Mouse (Mus musculus): ENCODE data around the gene Aoc1. TPM values are rescaled to one million over a fixed set of nuclear protein-coding genes. Genes with fewer than 3 reads are reported as not detected.

Aoc1 gene
- not detected for total RNA-seq (2022)

DNA sequence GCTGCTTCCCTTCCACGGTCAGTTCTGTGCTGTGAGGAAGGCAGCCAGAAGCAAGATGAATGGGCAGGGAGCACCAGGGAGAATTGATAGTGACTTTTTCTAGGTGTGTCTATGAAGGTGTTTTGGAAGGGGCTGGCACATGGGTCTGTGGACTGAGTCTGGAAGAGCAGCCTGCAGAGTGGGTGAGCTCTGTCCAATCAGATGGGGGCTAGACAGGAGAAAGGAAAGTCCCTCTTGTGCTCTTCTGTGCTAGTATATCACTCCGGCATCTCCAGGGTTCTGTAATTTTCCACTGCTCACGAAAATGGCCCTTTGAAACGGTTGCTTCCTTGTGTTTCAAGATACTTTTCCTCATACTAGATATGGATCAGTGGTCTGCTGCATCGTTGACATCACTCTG, at the start of gene Aoc1:
Gene Aoc1, plus strand, starts transcription at position 301 of the 400 bp plus-strand sequence.
- DNase-seq (ENCODE audit: low spot score): no peak

DNA sequence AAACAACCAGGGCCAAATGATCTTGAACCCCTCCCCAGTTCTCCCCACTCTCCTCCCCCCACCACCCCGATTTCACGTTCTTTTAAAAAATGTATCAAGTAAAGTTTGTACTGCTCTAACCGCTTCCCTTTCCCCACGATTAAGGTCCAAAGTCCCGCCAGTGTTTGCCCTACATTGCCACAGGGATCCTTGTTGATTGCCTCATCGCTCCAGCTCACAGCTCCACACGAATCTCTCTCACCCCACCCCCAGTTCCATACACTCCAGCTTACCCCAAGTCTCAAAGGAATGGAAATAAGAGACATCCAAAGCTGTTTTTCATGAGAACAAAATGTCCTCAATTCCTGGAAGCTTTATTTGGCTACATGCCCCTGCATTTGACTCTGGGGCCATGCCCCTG, 47.7 kb upstream of the Aoc1 start:
- no peak for DNase-seq (ENCODE audit: low spot score)

DNA sequence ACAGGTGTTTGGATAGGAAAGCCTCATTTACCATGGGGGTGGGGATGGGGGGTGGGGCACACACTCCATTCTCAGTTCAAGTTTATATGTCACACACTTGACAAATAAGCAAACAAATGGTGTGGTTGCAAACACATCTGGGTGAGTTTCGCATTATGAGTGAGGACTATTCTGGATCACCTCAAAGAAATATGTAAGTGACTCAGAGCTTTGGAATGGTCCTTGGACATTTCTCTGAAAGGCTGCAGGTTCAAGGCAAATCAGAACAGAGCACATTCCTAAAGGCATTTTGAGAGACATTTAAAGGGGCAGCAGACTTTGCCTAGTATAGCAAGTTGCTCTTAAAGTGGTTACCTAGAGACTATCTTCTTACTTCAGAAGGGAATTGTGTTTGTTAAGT, 43.7 kb upstream of the Aoc1 start:
- DNase-seq (ENCODE audit: low spot score): no peak

DNA sequence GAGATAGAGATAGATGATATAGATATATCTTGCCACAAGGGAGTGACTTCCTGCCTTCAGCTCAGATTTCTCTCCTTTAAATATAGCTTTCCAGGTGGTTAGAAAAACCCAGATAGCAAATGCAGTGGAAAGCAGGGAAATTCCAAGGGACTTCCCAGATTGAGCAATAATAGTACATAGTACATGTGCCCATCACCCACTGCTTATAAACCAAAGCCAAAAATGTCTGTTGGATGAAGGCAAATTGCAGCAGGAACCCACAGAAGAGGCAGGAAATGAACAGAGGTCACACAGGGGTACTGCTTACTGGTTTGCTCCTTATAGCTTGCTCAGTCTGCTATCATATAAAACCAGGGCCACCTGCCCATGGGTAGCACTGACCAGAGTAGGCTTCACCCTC, 43.0 kb upstream of the Aoc1 start:
- DNase-seq (ENCODE audit: low spot score): no peak

DNA sequence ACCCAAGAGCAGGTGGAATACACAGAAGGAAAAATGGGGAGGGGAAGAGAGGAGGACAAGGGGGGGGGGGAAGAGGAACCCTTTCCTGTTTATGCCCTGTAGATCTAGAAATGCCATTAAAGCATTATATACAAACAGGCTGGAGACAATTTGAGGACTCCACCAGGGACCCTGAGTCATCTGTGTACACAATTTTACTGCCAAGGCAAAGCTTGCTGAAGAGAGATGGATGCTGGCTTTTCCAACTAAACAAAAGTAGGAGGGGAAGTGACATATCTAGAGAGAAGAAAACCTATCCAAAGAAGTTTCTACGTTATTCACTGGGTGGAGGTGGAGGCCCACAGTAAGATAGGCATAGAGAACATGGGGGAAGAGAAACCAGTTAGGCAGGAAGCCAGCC, 42.5 kb upstream of the Aoc1 start:
- DNase-seq (ENCODE audit: low spot score): no peak

DNA sequence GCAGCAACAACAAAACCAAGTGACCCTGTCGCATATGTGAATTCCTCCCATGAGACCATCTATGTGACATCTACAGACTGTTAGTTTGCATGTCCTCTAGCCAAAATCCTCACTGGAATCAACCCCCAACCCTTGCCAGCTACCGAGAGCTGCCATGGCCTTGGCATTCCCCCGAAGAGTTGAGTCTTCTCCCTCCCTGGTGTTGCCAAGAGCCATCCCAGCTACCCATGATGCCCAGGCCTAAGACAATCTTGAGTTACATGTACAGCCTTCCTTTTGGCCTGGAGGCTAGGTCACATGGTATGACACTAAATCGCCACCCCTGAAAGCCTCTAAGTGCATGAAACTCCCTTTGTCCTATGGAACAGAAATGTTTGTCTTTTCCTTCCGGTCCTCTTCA, 41.6 kb upstream of the Aoc1 start:
- DNase-seq (ENCODE audit: low spot score): no peak

DNA sequence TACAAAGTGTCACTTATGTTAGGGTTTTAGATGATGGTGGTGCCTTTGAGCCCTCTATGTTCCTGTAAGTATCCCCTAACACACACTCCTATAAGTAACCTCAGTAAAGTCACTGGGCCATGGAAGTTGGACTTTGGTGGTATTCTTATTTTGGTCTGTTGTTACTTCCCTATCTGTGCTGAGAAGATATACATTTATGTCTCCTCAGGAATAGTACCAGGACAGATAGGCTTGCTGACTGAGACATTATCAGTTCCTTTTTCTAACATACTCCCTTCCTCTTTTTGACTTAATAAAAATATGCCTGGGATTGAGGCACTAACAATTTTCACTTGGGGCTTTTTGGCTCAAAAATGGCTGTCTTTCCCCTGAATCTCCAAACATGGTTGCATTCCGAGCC, 40.3 kb upstream of the Aoc1 start:
- no peak for DNase-seq (ENCODE audit: low spot score)

DNA sequence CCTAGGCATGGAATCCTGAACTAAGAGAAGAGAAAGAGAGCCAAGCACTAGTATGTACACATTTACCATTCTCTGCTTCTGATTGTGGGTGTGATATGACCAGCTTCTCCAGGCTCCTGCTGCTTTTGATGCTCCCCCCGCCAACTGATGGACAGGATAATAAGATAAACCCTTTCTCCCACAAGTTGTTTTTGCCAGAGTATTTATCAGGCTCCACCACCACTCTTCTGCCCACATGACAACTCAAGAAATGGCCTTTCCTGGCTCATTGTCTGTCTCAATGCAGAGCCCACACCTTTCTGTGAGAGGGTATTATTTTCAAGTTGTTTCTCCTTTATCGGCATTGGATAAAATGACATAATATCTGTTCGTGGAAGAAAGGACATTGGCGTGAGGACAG, 39.2 kb upstream of the Aoc1 start:
- DNase-seq (ENCODE audit: low spot score): no peak

DNA sequence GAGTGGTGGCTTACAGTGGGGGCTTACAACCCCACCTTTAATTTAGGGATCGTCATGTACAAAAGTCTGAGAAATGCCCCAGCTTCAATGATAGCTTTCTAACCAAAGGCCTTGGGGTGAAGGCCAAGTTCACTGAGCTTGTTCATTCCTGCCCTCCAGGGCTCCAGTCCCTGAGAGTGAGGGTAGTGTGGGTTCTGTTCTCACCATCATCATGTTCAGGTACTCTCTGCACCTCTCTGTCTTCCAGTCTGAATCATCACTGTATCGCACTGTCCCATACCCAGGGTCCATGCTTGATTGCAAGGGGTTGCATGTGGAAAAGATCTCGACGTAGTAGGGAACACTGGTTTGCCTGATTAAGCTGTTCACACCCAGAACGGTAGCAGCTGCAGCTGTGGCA, 37.5 kb upstream of the Aoc1 start:
- DNase-seq (ENCODE audit: low spot score): no peak

DNA sequence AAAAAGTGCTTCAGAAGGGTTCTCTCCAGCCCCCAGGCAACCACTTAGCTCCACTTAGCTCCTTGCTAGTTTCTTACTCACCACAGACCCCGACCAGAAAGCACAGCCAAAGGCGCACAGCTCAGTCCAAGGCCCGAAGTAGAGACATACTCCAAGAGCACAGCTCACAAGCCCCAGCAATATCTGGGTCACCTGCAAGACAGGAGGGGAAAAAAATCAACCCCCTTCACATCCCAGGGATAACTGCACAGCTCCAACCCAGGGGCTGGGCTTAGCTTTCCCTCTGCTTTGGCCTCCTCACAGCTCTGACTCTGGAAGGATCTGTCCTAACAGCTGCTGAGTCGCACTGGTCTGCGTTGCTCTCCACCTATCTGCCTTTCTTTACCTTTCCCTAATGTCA, 36.5 kb upstream of the Aoc1 start:
- no peak for DNase-seq (ENCODE audit: low spot score)

DNA sequence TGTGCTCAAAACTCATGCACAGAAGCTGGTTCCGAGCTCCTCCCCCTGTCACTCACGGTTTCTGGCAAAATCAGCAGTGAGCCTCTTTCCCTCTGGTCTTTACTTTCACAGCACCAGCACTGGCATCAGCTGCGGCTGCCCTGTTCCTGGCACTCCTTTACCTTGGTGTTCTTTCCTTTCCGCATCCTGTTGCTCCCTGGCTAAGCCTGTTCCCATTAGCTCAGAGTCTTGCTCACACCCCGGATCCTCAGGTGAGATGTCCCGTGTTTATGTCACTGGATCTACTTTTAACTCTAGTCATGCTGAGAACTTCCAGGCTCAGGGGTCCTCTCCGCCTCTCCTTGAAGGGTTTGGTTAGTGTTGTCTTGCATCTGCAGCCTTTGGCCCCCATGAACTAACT, 35.2 kb upstream of the Aoc1 start:
- no peak for DNase-seq (ENCODE audit: low spot score)

DNA sequence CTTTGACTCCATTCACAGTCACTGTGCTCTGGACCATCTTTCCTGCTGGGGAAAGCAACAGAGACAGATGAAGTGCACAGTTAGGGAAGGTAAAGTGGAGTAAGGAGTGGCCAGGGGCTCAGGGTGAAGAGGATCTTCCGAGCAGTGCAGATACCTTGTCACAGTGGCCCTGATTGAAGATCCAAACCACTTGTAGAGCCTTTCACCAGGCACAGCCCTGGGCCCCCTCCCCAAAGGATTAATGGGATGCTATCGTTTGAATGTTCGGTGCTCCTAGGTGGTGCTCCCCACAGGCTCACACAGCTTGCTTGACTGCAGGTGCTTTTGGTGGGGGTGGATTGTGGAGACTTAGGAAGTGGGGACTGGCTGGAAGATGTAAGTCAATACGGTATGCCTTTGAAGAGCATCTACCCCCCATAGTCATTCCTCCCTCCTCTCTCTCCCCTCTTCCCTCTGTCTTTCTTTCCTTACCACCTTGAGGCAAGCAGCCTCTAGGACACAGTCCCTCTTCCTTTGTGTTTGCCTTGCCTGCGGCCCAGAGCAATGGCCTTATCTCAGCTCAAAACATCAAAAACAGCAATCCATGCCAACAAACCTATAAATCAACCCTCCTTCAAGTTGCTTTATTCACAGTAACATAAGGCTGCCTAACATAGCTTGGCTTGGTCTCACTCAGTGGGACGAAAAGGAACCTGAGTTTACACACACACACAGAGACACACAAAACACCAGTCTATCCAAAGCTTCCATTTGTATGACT, 34.2 kb upstream of the Aoc1 start:
- DNase-seq (ENCODE audit: low spot score): no peak

DNA sequence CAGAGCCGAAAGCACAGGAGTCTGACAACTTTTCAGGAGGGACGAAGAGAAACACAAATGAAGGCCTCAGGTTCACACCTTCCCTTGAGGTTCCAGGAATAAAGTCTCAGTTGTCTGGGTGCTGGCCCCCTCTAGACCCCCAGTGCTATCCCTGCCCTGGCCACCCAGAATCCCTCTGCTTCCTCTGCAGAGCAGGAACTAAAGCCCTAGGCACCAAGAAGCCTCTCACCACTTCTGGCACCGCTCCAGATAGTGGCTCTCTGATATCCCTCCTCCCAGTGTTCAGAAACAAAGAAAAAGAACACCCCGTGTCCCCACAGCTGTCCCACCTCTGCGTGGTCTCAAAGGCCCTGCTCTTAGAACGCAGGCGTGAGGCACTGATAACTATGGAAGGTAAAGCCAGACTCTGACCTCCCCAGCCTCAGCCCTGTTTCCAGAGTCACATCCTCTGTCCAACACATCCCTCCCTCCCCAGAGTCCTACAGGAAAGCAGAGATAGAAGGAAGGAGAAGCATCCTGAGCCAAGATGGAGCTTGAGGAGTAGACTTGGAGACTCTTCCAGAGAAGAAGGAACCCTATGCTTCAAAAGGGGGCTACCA, 32.2 kb upstream of the Aoc1 start, which contains the start of gene Tmem176a:
Gene Tmem176a, plus strand, starts transcription at position 549 of the 599 bp plus-strand sequence.
- peak; percentile 26 for DNase-seq (ENCODE audit: low spot score)

DNA sequence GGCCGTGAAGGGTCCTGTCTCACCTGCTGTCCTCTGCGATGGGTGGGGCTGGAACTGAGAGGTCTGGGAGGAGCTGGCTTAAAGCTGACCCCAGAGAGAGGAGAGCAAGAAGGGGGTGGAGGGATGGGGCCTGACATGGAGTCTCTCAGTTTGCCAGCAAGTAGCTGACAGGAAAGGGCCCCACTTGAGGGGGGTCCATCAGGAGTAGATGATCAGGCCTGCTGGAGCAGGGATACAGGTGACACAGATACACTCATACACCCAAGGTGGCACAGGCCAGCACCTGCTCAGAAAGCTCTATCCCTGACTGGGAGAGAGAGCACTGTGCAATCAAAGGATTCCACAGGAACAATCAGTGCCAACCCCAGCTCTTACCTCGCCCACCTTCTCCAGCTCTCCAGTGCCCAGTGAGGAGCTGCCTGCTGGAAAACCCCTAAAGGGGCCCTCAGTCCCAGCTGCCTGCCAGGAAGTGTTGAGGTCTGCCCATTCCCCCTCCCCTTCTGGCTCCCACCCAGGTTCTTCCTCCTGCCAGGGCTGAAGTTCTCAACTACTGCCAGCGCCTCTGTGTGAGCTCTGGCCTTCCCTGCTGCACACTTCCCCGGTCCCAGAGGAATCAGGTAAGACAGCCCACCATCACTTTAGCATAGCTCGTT, 31.6 kb upstream of the Aoc1 start, which contains the start of gene Tmem176b:
Gene Tmem176b, minus strand, starts transcription at position 524 of the 653 bp plus-strand sequence.
- DNase-seq (ENCODE audit: low spot score): peak; percentile 87

DNA sequence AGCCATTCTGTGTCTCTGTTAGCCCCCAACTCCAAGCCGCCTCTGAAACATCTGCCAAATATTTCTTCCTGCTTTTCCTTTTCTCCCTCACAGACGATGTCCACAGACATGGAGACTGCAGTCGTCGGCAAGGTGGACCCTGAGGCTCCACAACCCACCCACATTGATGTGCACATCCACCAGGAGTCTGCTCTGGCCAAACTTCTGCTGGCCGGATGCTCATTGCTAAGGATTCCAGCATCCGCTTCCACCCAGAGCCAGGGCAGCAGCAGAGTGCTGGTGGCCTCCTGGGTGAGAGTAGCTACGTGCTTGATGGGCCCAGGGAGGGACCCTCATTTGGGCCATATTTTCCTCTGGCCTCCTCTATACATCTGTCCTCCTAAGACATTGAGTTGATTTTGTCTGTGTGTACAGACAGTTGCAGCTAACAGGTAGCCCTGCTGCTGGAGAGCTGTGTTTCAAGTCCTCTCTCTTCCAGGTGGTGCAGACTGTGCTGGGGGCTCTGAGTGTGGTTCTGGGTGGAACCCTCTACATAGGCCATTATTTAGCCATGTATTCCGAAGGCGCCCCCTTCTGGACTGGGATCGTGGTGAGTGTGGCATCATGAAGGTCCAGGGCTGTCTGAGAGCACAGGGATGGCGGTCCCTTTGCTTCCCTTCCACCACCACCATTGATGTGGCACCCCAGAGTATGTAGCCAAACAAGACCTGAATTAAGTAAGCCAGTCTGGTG, 30.4 kb upstream of the Aoc1 start:
- peak; percentile 27 for DNase-seq (ENCODE audit: low spot score)

DNA sequence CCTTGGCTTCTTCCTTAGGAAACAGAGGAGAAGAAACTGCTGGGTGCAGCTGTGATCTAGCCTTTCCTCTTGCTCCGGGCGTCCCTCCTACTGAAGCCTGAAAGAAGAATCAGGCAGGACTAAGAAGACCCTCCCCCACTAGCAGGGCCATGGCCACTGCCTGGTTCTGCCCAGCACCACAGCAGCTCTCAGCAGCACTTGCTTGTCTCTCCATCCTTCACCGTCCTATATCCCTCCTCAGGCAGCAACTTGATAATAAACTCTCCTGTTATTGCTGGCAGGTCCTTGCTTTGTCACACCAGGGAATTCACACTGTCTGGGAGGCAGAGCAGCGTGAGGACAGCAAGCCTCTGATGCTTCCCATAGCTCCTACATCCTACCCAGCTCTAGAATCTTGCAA, 27.6 kb upstream of the Aoc1 start:
- DNase-seq (ENCODE audit: low spot score): no peak

DNA sequence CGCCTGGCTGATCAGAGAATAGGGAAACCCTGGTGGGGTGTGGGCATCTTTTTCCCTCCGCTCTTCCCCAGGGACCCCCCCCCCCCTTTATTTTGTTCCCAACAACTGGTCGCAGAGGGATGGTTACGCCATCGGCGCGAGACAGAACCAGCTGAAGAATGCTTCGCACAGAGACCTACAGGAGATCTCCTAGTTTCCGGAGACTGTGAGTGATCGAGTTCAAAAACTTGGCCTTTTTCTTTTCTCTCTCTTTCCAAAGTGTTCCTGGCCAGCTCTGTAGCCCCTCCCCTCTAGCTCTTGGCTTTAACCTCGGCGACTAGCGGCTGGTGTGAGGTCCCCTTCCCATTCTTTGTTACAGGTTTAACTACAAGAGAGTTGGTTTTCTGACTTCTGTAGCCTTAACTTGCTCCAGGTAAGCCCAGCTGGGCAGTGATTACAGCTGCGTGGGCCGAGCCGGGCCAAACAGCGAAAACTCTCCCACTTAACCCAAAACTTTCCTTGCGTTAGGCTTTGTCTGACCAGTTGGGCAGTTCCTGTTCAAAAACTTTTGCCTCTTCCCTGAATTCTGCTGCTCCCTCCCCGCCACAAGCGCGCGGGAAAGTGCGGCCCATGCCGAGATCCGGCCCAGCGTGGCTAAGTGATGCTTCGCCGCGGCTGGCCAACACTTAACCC, 20.7 kb upstream of the Aoc1 start:
- DNase-seq (ENCODE audit: low spot score): peak; percentile 50

DNA sequence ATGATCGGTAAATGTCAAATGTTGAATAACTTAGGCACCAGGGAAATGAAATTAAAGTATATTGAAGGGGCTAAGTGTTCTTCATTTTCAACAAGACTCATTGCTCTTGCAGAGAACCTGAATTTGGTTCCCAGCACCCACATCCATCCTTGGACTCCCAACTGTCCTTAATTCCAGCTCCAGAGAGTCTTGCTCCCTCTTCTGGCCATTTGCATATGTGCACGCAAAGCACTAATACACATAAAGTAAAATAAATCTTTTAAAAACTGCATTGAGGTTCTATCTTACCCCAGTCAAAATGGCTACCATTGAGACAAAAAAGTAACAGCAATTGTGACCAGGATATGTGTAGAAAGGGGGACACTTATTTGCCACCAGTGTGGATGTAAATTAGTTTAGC, 18.5 kb upstream of the Aoc1 start:
- no peak for DNase-seq (ENCODE audit: low spot score)

DNA sequence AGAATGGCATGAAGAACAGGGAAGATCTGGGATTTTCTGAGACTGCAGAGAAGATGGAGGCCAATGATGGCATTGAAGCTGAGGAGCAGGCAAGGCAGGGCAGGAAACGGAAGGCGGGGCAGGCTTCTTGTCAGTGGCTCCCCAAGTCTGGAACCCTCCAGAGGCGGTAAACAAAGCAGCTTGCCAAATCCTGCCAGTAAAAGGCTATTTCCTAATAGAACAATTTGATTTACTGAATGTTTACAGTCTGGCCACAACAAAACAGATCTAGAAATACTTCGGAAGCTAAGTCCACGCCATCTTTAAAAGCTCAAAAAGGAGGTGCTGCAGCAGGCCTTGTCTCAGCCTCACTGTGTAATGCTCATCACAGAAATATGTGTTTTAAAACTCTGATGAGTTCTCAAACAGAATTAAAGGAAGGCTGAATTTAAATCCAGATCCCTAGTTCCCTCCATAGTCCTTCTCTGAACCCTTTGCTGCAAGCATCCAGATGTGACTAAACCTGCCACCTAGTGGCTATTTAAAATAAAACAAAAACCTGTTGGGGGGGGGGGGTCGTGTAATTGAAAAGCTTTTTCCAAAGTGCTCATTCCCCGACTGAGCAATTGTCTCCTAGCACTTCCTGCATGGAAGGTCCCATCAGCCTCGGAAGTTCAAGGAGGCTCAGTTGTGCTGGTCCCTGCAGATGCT, 14.9 kb upstream of the Aoc1 start:
- no peak for DNase-seq (ENCODE audit: low spot score)

DNA sequence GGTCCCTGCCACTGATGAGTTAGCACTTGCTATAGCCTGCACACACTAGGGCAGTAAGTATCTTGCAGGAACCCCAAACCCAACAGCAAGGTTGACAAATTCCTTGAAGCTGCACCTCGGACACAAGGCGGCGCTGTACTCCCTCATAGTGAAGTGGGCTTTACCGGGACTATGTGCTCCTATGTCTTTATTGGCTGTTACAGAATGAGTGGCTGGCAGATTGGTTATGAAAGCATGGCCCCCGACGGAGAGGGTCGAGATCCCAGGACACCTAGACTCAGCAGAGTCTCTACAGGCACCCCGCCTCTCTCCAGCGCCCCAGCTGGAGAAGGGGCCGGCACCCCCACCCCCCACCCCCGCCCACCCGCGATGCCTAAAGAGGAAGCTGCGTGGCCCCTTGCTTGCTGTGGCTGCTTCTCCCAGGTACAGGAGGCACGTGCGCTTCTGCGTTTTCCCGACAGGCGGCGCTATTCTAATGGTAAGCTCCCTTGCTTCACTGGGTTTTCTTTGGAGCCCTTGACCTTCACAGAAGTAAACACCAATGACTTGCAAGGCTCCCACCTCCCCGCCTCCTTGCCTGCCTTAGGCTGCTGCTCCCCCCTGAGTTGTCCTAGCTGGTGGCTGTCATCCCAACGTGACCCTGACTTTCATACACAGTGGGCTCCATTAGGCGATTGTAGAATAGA, 12.4 kb upstream of the Aoc1 start:
- no peak for DNase-seq (ENCODE audit: low spot score)

DNA sequence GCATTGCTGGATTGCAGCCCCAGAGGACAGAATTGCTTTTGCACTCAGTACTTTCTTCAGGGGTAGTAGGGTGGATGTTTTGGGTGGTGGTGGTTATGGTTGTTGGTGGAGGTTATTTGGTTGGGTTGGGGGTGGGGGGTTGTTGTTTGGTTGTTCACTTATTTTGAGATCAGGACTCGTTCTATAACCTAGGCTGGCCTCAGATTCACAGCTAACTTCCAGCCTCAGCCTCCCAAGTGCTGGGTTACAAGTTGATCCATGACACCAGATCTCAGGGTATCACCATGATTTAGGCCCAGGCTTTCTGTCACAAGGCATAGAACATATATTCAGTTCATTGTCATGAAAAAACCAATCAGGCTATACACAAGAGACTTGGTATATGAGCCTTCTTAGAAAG, 11.8 kb upstream of the Aoc1 start:
- DNase-seq (ENCODE audit: low spot score): no peak

All from heart, adult 8-10 months (tissue).